Mouse (Mus musculus) urinary bladder, postnatal 4 days (tissue): Measurements from ENCODE around the gene Ltbp3.

ENCODE experiments used
- DNase-seq, 2 experiments: peaks; one replicate each; pipeline ENCODE4 v3.0.0; 2021 to 2022; ENCODE audit warnings: low spot score in 2 of 2

Gene Ltbp3

DNA sequence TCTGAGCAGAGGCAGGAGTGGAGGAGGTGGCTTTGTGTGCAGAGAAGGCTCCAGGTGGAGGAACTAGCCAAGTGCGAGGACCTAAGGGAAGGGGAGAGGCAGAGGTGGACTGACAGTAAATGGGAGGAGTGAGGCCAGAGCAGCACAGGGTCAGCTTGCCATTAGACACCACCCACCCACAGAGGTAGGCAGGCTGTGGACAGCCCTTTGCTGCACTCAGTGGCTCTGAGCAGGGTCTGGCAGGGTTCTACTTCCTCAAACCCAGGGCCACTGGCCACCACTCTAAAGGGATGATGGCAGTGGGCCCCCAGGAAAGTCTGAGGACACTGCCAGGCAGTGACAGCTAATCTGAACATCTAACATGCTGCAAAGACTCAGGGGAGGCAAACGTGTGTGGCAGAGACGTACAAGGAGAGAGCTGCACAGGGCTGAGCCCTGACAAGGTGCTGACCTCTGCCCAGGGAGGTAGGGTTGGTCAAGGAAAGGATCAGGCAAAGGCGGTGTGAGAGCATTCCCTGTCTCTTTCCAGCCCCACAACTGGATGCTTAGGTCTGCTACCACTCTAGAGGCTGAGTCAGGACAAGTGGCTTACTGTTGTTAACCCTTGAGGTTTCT, 16.7 kb upstream of the Ltbp3 start:
- DNase-seq = no peak

DNA sequence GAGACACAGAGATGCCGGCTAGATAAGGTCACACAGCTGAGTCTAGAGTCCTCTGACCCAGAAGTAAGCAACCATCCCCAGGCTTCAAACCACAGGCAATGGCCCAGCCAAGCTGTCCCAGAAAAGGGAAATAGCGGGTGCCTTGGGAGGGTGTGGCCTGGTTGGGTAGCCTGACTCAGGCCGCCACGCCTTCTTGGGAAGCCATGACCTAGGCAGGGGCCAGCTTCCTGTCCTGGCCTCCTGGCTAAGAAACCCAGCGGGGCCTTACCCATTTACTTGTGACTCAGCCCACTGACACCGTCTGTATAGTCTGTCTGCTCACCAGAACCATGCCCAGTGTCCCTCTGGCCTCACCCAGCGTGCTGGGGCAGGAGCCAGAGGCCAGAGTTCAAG, 16.2 kb upstream of the Ltbp3 start:
- peak in 1 of 2 experiments; percentile 60 for DNase-seq

DNA sequence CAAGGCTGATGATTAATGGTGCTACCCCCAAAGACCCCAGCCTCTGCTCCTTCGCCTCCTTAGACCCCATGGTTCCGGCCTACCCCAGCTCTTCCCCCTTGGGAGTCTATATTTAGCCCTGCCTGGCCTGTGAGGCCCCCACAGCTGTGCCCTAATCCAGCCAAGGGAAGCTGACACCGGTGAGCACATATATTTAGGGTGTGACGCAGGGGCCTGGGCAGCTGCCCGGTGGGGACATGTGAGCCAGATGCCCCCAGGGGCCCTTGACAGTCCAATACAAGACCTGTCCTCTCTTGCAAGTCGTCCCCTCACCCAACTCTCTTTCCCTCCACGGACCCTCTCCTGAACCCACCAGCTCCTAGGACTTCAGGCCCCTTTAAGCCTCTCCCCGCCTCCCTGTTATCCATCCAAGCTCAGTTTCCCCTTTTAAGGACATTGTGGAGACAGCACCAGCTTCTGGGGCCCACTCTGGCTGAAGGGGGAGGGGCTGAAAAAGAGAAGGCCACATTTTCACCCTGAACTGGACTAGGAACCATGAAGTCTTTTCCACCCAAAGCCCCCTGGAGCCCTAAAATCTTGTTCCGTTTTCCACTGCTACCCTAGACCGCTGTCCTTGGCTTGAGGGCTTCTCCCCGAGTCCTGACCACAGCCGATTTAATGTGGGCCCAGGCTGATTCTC, 15.5 kb upstream of the Ltbp3 start:
- DNase-seq = no peak

DNA sequence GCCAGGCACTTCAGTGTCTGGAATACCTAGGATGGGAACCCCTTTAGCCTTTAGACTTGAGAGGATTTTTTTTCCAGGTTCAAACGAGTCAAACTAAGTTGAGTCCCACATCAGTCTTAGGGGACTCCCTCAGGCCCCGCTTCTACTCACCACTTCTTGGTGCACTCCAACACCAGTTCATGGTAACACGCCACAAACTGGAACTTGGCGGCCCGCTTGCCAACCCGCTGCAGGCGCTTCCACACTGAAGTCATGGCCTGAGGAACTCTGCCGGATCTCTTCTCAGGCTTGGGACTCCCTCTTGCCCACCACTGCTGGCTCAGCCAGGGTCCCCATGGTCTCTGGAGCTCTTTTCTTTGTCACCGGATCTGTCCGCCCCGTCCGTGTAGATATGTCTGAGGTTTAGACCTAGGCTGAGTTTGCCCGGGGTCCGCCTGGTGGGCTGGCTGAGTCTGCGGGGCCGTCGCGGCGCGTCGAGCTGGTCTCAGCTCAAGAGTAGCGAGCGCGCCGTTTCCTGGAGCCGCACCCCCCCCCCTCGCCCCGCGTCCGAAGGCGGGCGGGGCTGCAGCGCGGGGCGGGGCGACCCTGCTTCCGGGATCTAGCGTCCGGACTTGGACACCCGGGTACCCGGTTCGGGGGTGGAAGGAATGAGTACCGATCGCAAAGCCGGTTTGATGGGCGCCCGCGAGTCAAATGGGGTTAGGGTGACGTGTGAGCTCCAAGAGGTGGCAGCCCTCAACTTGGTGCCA, 14.8 kb upstream of the Ltbp3 start, which contains the start of gene Ehbp1l1:
Ehbp1l1 (minus strand) TSS at position 551 of the 749 bp plus-strand sequence.
- peak; percentile 71 to 81 for DNase-seq

DNA sequence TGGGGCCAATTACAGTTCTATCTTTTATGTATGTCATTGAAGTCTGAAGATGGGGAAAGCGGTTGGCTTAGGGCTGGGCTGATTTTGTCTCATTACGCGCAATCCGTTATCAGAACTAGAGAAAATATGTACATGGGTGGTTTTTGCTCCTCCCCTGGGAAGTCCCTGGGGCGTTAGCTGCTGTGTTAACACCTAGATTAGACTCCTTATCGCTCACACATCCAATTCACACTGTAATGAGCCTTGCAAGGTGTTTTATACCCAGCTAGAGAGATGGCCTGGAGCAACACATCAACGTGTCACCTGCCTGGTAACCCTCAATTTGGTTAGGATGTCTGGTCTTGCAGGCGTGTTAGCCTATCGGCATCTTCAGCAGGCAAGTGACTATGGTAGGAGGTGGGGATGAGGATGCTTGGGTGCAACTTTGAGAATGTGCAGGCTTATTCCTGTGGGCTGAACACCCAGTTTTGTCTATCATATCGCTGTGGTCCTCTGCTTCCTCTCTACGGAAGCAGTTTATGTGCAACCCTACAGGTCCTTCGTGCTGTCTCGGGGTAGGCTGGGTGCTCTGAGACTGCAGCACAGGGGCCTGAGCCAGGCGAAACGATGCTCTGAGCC, 13.6 kb upstream of the Ltbp3 start:
- no peak for DNase-seq

DNA sequence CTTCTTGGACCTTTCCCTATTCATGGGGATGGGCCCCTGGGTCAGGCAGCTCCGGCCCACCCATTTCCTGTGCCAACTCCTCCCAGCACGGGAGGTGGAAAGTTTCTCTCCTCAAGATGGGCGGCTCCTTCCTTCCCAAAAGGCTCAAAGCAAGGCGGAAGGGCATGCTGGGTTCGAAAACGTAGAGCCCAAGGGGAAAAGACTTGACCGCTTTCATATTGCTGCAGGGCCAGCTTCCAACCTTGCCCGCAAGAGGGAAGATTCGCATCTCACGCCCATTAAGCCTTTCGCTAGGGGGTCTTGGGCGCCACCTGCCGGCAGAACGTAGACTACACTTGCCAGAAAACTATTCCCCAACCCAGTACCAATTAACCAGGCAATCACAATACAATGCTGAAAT, 13.0 kb upstream of the Ltbp3 start:
- DNase-seq = peak; percentile 80 to 91

DNA sequence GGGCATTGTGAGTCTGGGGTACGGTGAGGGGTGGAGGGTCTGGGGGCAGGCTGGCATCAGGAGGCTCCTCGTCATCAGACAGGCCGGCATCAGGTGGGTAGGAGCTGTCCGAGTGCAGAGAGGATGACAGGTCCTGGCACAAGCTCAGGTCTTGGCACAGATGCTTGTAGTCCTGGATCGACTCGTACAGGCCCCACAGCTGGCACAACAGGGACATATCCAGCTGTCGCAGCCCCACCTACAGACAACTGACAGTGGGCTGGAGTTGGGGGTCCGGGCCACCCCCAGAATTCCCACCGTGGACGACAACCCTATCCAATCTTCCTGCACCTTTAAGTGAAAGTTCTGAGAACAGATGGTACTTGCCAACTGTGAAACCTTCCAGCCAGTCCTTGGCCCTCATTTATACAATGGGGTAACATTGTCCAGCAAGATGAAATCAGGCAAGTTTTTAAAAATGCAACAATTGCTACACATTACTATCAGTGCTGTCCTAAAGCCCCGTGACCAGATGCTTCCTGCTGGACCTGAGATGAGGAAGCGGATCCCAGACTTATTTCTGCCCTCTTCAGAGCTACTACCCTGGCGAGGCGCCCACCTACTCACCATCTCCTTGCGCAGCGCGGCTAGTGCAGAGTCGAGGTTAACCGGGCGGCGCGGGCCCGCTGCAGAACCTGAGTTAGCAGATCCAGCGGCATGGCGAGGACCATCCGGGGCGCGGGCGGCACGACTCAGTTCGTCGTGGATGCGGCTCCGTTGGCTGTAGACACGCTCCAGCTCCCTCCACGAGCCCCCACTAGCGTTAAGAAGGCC, 11.9 kb upstream of the Ltbp3 start:
- peak in 1 of 2 experiments; percentile 52 for DNase-seq

DNA sequence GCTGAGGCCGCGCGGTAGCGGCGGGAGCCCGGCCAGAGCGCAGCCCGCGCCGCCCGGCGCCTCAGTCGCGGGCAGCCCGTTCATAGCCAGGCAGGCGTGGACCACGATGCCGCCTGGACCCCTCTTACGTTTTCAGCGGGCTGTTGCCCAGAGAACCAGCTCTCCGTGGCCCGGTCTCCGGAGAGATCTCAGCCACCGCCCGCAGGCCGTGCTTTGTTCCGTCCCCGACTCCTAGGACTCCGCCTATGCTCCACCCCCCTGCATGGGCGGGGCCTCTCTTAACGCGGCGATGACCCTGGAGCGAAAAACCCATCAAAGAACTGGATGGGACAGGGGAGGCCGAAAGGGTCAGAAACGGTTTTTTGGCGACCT, 11.3 kb upstream of the Ltbp3 start, which contains the start of gene Fam89b:
Fam89b (minus strand) TSS at position 210 of the 372 bp plus-strand sequence.
- DNase-seq = peak; percentile 86 to 92

DNA sequence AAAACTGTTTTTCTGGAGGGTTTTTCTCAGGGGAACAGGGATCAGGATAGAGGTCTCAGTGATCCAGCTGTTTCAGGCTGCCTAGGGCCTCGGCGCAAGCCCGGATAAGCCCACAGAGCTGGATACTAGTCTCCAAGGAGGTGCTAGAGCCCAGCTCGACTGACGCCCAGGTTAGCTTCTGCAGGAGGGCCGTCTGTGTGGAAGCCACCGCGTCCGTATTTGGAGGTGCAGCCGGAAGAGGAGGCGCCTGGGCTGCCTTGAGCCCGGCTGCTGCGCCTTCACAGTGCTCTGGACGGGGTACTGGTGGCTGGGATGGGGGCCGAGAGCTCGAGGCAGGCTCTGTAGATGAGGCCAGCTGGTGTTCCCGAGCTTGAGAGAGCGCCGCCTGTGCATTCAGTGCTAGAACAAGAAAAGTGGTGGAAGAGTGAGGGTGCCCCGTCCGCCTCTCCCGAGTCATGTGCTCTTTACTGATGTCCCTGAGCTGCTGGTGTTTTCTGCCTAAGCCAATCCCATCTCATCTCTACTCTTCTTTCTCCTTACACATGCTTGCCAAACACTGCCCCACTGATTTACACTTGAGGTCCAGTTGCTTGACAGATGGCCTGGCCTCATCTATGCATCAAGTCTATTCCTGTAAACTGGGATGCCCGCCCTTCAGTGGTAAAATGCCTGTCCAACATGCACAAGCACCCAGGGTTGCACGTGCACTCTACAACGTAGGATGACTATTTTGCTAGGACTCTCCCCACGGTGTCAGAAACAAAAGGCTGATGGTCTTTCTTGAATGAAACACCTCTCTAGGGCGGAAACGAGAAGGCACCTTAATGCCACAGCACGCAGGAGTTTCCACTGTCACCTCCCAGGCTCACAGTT, 10.2 kb upstream of the Ltbp3 start:
- DNase-seq = no peak

DNA sequence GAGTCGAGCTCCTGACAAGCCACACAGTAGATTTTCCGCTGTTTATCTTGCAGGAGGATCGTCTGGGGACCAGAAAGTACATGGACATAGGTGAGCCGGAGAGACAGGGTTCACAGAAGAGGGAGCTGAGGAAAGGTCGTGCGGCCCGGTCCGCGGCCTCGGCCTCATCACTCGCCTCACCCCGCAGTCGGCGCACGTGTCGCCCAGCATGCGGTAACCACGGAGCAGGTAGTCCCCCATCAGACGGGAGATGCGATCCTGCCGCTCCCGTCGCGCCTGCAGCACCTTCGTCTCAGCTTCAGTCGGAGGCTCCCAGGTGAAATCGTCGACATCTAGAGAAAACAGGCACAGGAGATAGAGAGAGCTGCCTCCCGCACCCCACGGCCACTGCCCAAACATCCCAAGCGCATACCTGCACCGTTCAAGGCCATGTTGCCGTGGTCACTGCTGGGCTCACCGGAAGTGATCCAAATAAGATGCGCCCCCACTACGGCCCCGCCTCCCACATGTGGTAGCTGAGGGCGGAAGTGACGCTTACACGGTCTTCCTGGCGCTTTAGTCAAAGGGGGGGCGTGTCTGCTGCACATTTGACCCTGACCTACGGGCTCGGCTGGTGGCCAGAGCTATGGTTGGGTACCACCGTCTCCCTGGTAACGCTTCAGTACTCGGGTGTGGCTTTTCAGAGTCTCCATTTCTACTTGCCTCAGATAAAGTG, 9.3 kb upstream of the Ltbp3 start:
- peak; percentile 86 to 93 for DNase-seq

DNA sequence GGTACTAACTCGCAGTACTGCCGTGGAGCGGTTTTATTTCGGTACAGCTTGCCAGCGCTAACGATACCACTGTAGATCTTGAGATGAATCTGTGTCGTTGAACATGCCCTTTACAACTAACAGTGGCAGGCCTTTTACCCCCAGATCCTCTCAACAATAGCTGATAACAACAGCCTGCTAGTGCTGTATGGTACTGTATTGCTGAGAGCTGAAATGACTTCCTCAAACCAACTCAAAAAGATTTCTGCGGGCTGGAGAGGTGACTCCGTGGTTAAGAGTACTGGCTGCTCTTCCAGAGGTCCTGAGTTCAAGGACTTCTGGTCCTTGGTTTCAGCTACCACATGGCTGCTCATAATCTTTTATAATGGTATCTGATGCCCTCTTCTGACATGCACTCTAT, 6.4 kb upstream of the Ltbp3 start:
- DNase-seq = no peak

DNA sequence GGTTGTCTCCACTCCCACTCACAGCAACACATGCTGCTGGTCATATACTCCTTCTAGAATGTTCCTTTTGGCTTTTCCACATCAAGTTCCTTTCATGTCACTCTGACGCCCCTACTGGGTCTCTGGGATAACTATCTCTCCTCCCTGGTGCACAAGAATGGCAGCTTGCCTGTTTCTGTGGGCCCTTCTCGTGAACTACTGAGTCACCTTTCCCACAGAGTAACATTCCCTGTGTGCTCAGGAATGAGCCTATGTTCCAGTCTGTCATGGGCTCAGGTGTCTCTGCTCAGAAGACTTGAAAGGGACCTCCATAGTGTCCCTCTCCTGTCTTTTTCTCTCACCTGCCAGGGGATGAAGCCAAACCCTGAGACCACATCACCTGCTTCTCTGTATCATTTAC, 1.3 kb upstream of the Ltbp3 start:
- no peak for DNase-seq

DNA sequence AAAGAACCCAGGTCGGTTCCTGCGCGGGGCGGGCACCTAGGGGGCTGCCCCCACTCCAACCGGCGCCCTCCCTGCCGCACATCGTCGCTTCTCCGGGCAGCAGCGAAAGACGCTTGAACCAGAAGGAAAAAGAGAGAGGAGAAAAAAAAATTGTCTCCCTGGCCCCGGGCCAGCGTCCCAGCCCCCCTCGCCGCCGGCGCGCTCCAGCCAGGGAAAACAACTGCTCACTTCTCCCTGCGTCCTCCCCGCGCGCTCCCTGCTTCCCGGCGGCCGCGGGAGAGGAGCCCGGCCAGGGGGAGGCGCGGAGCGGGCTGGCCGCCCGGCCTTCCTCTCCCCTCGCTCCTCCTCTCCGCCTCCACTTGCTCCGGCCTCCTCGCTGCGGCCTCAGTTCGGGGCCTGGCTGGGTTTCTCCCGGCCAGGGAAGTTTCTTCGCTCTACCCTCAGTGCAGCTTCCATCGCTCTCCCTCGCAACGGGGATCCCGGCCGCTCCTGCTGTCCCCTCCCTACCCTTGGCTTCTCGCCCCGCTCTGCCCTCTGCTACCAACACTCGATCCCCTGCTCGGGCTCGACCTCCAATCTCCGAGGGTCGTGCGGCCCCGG, 1.0 kb downstream of the Ltbp3 start:
- DNase-seq = peak; percentile 88 to 91

DNA sequence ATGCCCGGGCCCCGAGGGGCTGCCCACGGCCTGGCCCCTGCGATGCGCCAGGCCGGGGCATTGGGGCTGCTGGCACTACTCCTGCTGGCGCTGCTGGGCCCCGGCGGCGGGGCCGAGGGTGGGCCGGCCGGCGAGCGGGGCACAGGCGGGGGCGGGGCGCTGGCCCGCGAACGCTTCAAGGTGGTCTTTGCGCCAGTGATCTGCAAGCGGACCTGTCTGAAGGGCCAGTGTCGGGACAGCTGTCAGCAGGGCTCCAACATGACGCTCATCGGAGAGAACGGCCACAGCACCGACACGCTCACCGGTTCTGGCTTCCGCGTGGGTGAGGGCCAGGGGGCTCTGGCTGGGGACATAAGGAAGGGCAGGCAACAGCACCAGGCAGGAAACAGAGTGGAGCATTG, 1.5 kb downstream of the Ltbp3 start:
- DNase-seq = no peak

DNA sequence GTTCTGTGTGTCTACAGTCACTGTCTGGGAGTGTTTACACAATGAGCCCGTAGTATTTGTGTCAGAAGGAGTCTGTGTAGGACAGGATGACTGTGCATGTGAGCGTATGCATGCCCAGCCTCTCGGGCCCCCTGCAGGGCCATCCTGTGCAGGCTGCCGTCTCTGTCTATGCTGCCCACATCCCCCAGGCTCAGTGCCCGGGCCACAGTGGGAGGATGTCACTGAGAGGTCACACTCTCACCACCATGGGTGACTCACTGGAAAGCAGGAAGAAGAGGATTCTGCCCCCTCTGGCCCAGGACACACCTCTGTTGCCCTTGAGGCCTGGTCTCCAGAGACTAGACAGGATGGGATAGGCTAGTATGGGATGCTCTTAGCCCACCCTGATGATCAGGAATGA, 2.9 kb downstream of the Ltbp3 start:
- DNase-seq = no peak

DNA sequence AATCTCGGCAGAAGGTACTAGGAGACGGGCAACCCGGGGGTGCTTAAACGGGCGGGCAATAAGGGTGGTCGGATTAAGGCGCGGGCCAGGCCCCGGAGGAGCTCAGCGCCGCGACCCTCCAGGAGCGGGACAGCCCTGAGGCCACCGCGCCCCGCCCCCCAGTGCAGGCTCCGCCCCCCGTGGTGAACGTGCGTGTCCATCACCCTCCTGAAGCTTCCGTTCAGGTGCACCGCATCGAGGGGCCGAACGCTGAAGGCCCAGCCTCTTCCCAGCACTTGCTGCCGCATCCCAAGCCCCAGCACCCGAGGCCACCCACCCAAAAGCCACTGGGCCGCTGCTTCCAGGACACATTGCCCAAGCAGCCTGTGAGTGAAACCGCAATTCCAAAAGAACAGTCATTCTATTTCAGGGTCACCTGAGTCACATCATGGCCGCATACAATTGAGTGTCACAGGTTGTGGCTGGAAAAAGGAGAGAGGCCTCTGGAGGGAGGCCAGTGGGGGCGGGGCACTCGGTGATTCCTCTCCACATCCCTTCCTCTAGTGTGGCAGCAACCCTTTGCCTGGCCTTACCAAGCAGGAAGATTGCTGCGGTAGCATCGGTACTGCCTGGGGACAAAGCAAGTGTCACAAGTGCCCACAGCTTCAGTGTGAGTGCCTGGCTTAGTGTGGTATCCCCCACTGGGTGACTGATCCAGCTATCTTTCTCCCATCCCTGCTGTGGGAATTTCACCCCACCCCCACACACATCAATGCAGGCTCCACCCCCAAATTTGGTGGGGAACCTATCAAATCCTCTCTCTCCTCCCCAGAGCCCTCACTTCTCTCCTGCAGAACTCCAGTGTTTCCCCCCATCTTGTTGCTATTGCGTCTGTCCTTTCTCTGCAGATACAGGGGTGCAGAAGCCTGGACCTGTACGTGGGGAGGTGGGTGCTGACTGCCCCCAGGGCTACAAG, 5.3 kb downstream of the Ltbp3 start:
- DNase-seq = no peak

DNA sequence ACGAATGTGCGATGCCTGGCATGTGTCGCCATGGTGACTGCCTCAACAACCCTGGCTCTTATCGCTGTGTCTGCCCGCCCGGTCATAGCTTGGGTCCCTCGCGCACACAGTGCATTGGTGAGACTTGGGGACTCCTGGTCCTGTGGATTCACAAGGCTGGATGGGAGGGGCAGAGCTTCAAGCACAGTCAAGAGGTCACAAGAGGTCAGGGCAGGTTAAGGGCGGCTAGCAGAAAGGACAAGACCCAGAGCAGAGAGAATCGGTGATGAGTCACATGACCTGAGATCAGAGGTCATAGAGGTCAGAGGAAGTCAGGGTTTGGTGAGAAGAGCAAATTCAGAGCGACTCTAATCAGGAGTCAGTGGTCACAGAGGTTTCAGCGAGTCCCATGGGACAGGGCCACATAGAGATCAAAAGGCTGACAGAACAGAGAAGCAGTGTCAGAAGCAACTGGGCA, 6.2 kb downstream of the Ltbp3 start:
- no peak for DNase-seq

DNA sequence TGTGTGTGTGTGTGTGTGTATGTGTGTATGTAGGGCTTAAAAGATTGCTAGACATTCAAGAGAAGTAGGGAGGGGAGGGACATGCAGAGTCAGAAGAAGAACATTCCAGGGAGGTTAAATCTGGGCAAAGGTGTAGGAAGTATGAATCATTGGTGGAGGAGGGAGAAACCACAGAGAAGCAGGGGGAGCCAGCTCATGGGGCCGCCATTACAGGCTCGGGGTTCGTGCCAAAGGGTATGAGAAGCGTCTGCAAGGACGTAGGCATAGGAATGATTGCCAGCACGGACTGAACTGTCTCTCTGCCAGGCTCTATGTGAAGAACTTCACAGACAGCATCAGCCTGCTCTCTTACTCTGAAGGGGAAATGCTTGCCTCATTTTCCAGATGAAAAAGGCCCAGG, 8.8 kb downstream of the Ltbp3 start:
- no peak for DNase-seq
